Mouse (Mus musculus) C2C12 (cell line): Measurements from ENCODE around the gene Cdk12. TPM values are rescaled to one million over a fixed set of nuclear protein-coding genes. Genes with fewer than 3 reads are reported as not detected.

Source experiments
- H3K27me3 ChIP-seq: one replicate; pipeline ENCODE4 v1.6.1; 2011; ENCODE audit not compliant: control insufficient read depth, insufficient read depth, insufficient read length
- H3K36me3 ChIP-seq: one replicate; pipeline ENCODE4 v1.6.1; 2011; ENCODE audit not compliant: control insufficient read depth, insufficient read depth
- H3K4me3 ChIP-seq: one replicate; pipeline ENCODE4 v1.5.1; 2011; ENCODE audit warnings: mild to moderate bottlenecking, control low read depth; ENCODE audit not compliant: poor library complexity, insufficient read depth, severe bottlenecking
- H3K79me2 ChIP-seq: one replicate; pipeline ENCODE4 v1.6.1; 2011; ENCODE audit not compliant: control insufficient read depth, insufficient read depth
- H3K79me3 ChIP-seq: one replicate; pipeline ENCODE4 v1.6.1; 2011; ENCODE audit warnings: low read depth, control low read depth
- H3ac ChIP-seq: one replicate; pipeline ENCODE3; 2011; ENCODE audit warnings: low read depth; ENCODE audit not compliant: control insufficient read depth, insufficient read length
- CEBPB ChIP-seq: IDR thresholded peaks from one replicate; pipeline ENCODE4 v1.6.1; 2011; ENCODE audit warnings: low read depth, mild to moderate bottlenecking, control low read depth, moderate library complexity
- CTCF ChIP-seq: IDR thresholded peaks from one replicate; pipeline ENCODE4 v1.5.1; 2011; ENCODE audit not compliant: control insufficient read depth, insufficient read depth, insufficient read length
- FOSL1 ChIP-seq: IDR thresholded peaks from one replicate; pipeline ENCODE4 v1.8.0; 2011; ENCODE audit warnings: mild to moderate bottlenecking, low read length; ENCODE audit not compliant: poor library complexity, insufficient read depth, severe bottlenecking
- MAX ChIP-seq: IDR thresholded peaks from one replicate; pipeline ENCODE4 v1.6.1; 2011; ENCODE audit warnings: mild to moderate bottlenecking, control low read depth
- MYOD1 ChIP-seq: IDR thresholded peaks from one replicate; pipeline ENCODE4 v1.6.1; 2011; ENCODE audit warnings: low read depth; ENCODE audit not compliant: control insufficient read depth, insufficient read length
- MYOG ChIP-seq: IDR thresholded peaks from one replicate; pipeline ENCODE4 v1.6.1; 2011; ENCODE audit not compliant: control insufficient read depth, insufficient read length; ENCODE audit errors: extremely low read depth
- USF1 ChIP-seq: IDR thresholded peaks from one replicate; pipeline ENCODE4 v1.6.1; 2011; ENCODE audit warnings: low read depth, mild to moderate bottlenecking, control low read depth, moderate library complexity
- polyA plus RNA-seq: library from polyadenylated mRNA; unstranded; fragments of >200 nt; fragmentation: generic; extraction: Trizol; gene quantifications from one replicate; pipeline ENCODE4 v1.2.1, GENCODE M21; 2012; ENCODE audit warnings: missing spikeins

Cdk12 gene
- polyA plus RNA-seq, 1 experiment, result 8.7 TPM

DNA sequence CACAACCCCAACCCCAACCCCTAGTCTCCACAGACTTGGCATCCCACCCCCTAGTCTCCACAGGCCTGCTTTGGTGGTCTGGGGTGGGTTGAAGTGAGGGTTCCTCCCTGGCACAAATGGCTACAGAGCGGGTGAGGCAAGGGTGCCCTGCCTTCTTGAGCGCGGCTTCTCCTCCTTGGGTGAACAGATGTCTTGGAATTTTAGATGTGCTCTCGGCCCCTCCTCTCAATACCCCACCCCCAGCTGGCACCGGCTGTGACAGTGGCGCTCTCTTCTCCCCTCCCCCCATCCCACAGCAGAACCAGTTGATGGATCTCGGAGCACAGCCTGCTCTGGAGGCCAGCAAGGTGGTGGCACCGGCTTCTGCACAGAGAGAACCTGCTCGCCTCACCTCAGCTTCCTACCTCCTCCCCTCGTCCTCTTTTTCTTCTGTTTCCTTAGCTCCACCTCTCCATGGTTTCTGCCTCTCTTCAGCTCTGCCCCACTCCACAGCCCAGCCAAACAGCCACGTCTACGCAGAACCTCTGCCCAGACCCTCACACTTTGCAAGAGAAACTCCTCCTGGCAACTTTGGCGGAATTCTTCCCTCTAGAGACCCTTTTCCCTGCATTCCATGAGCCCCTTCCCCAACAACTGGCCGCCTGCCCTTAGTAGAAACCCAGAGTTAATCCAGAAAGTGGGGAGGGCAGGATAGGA is 115.7 kb downstream of the Cdk12 start:
- TF ChIP-seq MYOD1 (no peak), USF1 (no peak), MYOG (no peak), MAX (no peak), FOSL1 (no peak), CEBPB (no peak), CTCF (no peak)
- Histone ChIP-seq H3K79me2 (no peaks in the 10 kb centered on the region), H3K27me3 (peaks cover 90% of the 10 kb centered on the region), H3K4me3 (no peak overlapping the region), H3ac (no peak overlapping the region), H3K79me3 (no peaks in the 10 kb centered on the region), H3K36me3 (no peaks in the 10 kb centered on the region)

DNA sequence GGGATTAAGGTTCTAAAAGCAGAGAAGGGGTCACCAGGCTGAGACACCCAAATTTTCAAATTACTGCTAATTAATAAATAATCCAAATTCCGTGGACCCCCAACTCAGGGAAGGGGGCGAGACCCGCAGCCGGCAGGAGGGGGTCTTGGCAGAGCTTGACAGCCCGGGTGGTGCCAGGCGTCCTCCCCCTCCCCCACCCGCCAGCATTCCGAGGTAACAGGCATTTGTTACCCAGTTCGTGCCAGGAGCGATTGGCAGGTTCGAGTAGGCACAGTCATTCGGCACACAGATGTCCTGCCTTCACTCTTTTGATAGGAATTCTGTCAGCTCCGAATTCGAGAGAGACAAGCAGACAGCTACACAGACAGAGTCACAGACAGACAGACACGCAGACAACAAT is 116.3 kb downstream of the Cdk12 start:
- no peaks in the 10 kb centered on the region for H3K36me3 ChIP-seq
- TF ChIP-seq CTCF, result no peak
- no peaks in the 10 kb centered on the region for H3K79me3 ChIP-seq
- H3K4me3 ChIP-seq, result no peak overlapping the region
- no peak overlapping the region for H3ac ChIP-seq
- no peaks in the 10 kb centered on the region for H3K79me2 ChIP-seq
- H3K27me3 ChIP-seq, result peaks cover 91% of the 10 kb centered on the region

DNA sequence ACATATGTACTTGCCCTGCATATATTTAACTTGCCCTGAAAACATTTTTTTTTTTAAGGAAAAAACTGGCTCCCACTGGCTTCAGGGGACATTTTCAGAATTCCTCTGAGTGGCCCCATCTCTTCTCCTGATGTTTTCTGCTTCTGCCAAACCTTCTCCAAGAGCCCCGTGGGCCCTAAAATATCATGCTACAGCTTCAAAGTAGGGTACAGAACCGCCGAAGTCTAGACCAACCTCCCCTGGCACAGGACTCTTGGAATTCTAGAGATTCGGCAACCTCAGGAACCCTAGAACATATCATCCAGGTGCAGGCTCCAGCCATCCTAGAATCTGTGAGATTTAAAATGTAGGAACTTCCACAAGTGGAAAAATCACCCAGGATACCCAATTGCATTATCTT is 116.7 kb downstream of the Cdk12 start:
- H3K79me2 ChIP-seq, result no peaks in the 10 kb centered on the region
- H3K4me3 ChIP-seq, result no peak overlapping the region
- H3ac ChIP-seq, result no peak overlapping the region
- H3K79me3 ChIP-seq, result no peaks in the 10 kb centered on the region
- H3K27me3 ChIP-seq, result peaks cover 91% of the 10 kb centered on the region
- H3K36me3 ChIP-seq, result no peaks in the 10 kb centered on the region
- TF ChIP-seq MAX, result no peak
- no peak for TF ChIP-seq CTCF
- TF ChIP-seq MYOG, result no peak
- TF ChIP-seq FOSL1, result no peak
- TF ChIP-seq MYOD1, result no peak
- no peak for TF ChIP-seq CEBPB
- TF ChIP-seq USF1, result no peak

DNA sequence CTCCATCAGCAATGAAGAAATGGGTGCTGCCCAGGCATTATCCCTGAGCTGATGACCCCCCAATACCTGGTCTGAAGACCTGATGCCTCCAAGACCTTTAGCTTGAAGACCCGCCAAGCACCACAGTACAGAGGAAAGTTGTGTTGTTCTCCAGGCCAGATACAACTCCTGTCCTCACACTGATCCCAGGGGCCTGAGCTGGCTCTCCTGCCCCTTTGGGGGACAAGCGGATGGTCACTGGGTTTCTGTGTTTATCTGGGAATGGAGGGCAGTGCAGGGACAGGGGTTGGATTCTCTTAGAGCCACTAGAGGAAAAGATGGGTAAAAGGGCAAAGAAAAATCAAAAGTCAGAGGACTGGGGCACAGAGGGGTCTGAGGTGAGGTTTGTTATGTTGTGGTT is 117.1 kb downstream of the Cdk12 start:
- TF ChIP-seq MYOG, result no peak
- no peak for TF ChIP-seq FOSL1
- no peak for TF ChIP-seq MYOD1
- no peak for TF ChIP-seq CTCF
- no peak for TF ChIP-seq CEBPB
- TF ChIP-seq MAX, result no peak
- no peak for TF ChIP-seq USF1
- H3K79me2 ChIP-seq, result no peaks in the 10 kb centered on the region
- H3K79me3 ChIP-seq, result no peaks in the 10 kb centered on the region
- no peaks in the 10 kb centered on the region for H3K36me3 ChIP-seq
- no peak overlapping the region for H3K4me3 ChIP-seq
- H3ac ChIP-seq, result no peak overlapping the region
- H3K27me3 ChIP-seq, result peaks cover 92% of the 10 kb centered on the region

DNA sequence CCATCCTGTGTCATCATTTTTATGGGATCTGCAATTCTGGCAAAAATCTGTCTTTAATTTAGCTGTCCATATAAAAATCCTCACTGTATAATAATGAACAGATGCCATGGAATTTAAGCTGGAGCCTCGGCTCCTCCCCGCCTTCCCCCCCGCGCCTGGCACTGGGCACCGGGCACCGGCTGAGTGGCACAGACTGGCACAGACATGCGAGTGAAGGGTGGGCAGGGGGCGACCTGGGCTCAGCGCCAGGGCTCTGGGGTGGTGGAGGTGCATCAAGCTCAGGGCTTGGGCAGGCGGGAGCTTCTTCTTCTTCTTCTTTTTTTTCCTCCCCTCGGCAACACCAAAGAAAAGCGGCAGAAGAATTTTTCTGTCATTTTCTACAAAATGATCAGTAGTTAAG is 117.5 kb downstream of the Cdk12 start:
- H3ac ChIP-seq, result no peak overlapping the region

More for the DNA sequence above, 117.5 kb downstream of the Cdk12 start:
- Histone ChIP-seq H3K79me3 (no peaks in the 10 kb centered on the region), H3K36me3 (no peaks in the 10 kb centered on the region), H3K79me2 (no peaks in the 10 kb centered on the region), H3K27me3 (peaks cover 92% of the 10 kb centered on the region), H3K4me3 (no peak overlapping the region)
- no peak for TF ChIP-seq MYOG
- TF ChIP-seq MYOD1, result no peak
- TF ChIP-seq MAX, result no peak
- TF ChIP-seq CEBPB, result no peak
- no peak for TF ChIP-seq USF1
- TF ChIP-seq CTCF, result no peak
- no peak for TF ChIP-seq FOSL1
